Comparison of ENCODE assay signal across 22 mouse cellular contexts in the genomic region with DNA sequence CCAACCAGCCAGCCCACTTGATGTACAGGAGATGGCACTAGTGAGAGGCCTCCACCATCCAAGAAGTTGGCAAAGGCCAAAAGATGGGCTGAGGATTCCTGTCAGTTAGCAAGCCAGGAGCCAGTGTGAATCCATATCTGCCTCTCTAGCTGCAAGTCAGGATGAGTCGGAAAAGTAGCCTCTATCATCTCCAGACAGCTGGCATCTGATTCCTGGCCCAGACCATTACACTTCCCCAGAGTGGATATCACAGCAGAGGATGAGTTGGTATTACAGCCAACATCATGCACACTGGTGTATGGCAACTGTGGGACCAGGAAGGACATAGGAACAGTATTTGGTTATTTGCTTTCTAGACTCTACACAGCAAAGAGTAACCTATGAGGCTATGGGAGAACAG.
DNase-seq lines count a peak whose midpoint lies in the region; ATAC-seq and TF ChIP-seq lines count a peak whose summit lies in the region.
"Had no signal": no experiment of that assay in that cellular context is flagged by ENCODE, and none has a peak within 500 bp of the region (broad histone marks: within the 10 kb centered on the region; RNA-seq: fewer than 3 reads in every experiment).

No protein-coding gene starts in this region.

- no peak overlapping the region for H3K9ac ChIP-seq in hindbrain, postnatal 0 days (replicated peaks; ENCODE audit: low read length)
- H3K9ac ChIP-seq in hindbrain, embryonic 11.5 days (ENCODE audit: low read depth, low read length): no peak overlapping the region
- peak overlapping the region; percentile 42 for H3K9ac ChIP-seq in liver, embryonic 13.5 days
- no peak overlapping the region for H3K9ac ChIP-seq in stomach, embryonic 15.5 days
- H3K9ac ChIP-seq in hindbrain, embryonic 16.5 days (ENCODE audit: low read depth, low read length): no peak overlapping the region
- H3K9ac ChIP-seq: embryonic facial prominence, embryonic 12.5 days; limb, embryonic 12.5 days had no signal

- H3K4me2 ChIP-seq in hindbrain, postnatal 0 days (ENCODE audit: low read depth, low read length): no peak overlapping the region
- no peak overlapping the region for H3K4me2 ChIP-seq in hindbrain, embryonic 11.5 days (replicated peaks; ENCODE audit: low read depth, low read length)
- H3K4me2 ChIP-seq in liver, embryonic 13.5 days: peak overlapping the region; percentile 15; the same call in 1 of the 2 replicates
- no peak overlapping the region for H3K4me2 ChIP-seq in stomach, embryonic 15.5 days
- H3K4me2 ChIP-seq in hindbrain, embryonic 16.5 days (ENCODE audit: low read length): no peak overlapping the region
- H3K4me2 ChIP-seq: embryonic facial prominence, embryonic 12.5 days; heart, embryonic 11.5 days; limb, embryonic 12.5 days had no signal

- H3K4me3 ChIP-seq in hindbrain, postnatal 0 days (ENCODE audit: low read length): no peak overlapping the region
- H3K4me3 ChIP-seq in hindbrain, embryonic 11.5 days (ENCODE audit: low read depth, low read length): no peak overlapping the region
- H3K4me3 ChIP-seq in liver, embryonic 13.5 days (replicated peaks): no peak overlapping the region
- no peak overlapping the region for H3K4me3 ChIP-seq in stomach, embryonic 15.5 days (replicated peaks)
- no peak overlapping the region for H3K4me3 ChIP-seq in hindbrain, embryonic 16.5 days (ENCODE audit: low read length)
- H3K4me3 ChIP-seq: embryonic facial prominence, embryonic 12.5 days; limb, embryonic 12.5 days had no signal

- H3K27ac ChIP-seq in hindbrain, postnatal 0 days: no peak overlapping the region
- H3K27ac ChIP-seq in hindbrain, embryonic 11.5 days (ENCODE audit: low read depth, low read length): no peak overlapping the region
- H3K27ac ChIP-seq in liver, embryonic 13.5 days: peak overlapping the region; percentile 82
- no peak overlapping the region for H3K27ac ChIP-seq in stomach, embryonic 15.5 days
- no peak overlapping the region for H3K27ac ChIP-seq in hindbrain, embryonic 16.5 days (ENCODE audit: low read depth, low read length)
- H3K27ac ChIP-seq: embryonic facial prominence, embryonic 12.5 days; limb, embryonic 12.5 days had no signal

- no peaks in the 10 kb centered on the region for H3K9me3 ChIP-seq in hindbrain, postnatal 0 days (ENCODE audit: low read length)
- H3K9me3 ChIP-seq in hindbrain, embryonic 11.5 days (ENCODE audit: control insufficient read depth, low read length): no peaks in the 10 kb centered on the region
- no peaks in the 10 kb centered on the region for H3K9me3 ChIP-seq in liver, embryonic 13.5 days (replicated peaks)
- no peaks in the 10 kb centered on the region for H3K9me3 ChIP-seq in stomach, embryonic 15.5 days
- H3K9me3 ChIP-seq in hindbrain, embryonic 16.5 days (ENCODE audit: control insufficient read depth, low read length): no peaks in the 10 kb centered on the region
- H3K9me3 ChIP-seq: embryonic facial prominence, embryonic 12.5 days; limb, embryonic 12.5 days had no signal

- no peaks in the 10 kb centered on the region for H3K27me3 ChIP-seq in hindbrain, postnatal 0 days (ENCODE audit: insufficient read depth, low read length)
- H3K27me3 ChIP-seq in hindbrain, embryonic 11.5 days (ENCODE audit: control insufficient read depth, insufficient read depth, low read length): no peaks in the 10 kb centered on the region
- H3K27me3 ChIP-seq in liver, embryonic 13.5 days: no peaks in the 10 kb centered on the region
- H3K27me3 ChIP-seq in stomach, embryonic 15.5 days (replicated peaks): no peaks in the 10 kb centered on the region
- H3K27me3 ChIP-seq in hindbrain, embryonic 16.5 days (replicated peaks; ENCODE audit: control insufficient read depth, insufficient read depth, low read length): no peaks in the 10 kb centered on the region
- H3K27me3 ChIP-seq: embryonic facial prominence, embryonic 12.5 days; Patski had no signal

- no peak for DNase-seq in hindbrain, postnatal 0 days (ENCODE audit: low spot score)
- DNase-seq in hindbrain, embryonic 11.5 days (ENCODE audit: low spot score): no peak
- peak; percentile 37 for DNase-seq in liver, embryonic 13.5 days
- DNase-seq in embryo, embryonic 11 days: no peak
- DNase-seq: adrenal gland, postnatal 10 days; cerebellum, adult 8-10 months; cerebellum, postnatal 25 days; gastrocnemius, postnatal 25 days; heart, adult 11 months; kidney, adult 9 months; kidney, postnatal 10 days; layer of hippocampus, adult 9-11 months; lung, adult 18-20 months had no signal

- no peak for ATAC-seq in hindbrain, postnatal 0 days
- no peak for ATAC-seq in hindbrain, embryonic 11.5 days (ENCODE audit: low FRiP score)
- ATAC-seq in erythroblast, adult 5-6 weeks (replicated peaks; ENCODE audit: low FRiP score, poor library complexity, severe bottlenecking): peak; percentile 77
- peak; percentile 91 for ATAC-seq in liver, embryonic 13.5 days (ENCODE audit: low read depth)
- peak; percentile 70; the same call in 1 of the 2 replicates for ATAC-seq in stomach, embryonic 15.5 days (ENCODE audit: insufficient read depth, low FRiP score, low read depth)
- no peak for ATAC-seq in hindbrain, embryonic 16.5 days
- ATAC-seq: intestine, postnatal 0 days; lung, postnatal 0 days; Patski had no signal

- WGBS in hindbrain, postnatal 0 days: 73% methylated on average over 1 of the region's 1 CpGs
- 97% methylated on average over 1 of the region's 1 CpGs for WGBS in hindbrain, embryonic 11.5 days
- WGBS in liver, embryonic 13.5 days (ENCODE audit: insufficient replicate concordance): 57% methylated on average over 1 of the region's 1 CpGs
- 81% methylated on average over 1 of the region's 1 CpGs for WGBS in stomach, embryonic 15.5 days
- 69% methylated on average over 1 of the region's 1 CpGs for WGBS in hindbrain, embryonic 16.5 days

- no peaks in the 10 kb centered on the region for H3K36me3 ChIP-seq in hindbrain, postnatal 0 days (ENCODE audit: insufficient read depth, low read length)
- H3K36me3 ChIP-seq in hindbrain, embryonic 11.5 days (ENCODE audit: control insufficient read depth, insufficient read depth, low read length): no peaks in the 10 kb centered on the region
- no peaks in the 10 kb centered on the region for H3K36me3 ChIP-seq in liver, embryonic 13.5 days
- H3K36me3 ChIP-seq in stomach, embryonic 15.5 days: no peaks in the 10 kb centered on the region
- H3K36me3 ChIP-seq in hindbrain, embryonic 16.5 days (ENCODE audit: control insufficient read depth, insufficient read depth, low read length): no peaks in the 10 kb centered on the region
- H3K36me3 ChIP-seq: embryonic facial prominence, embryonic 12.5 days; limb, embryonic 12.5 days had no signal

- H3K4me1 ChIP-seq in hindbrain, postnatal 0 days (ENCODE audit: insufficient read depth, low read length): peaks cover 25% of the 10 kb centered on the region
- H3K4me1 ChIP-seq in hindbrain, embryonic 11.5 days (replicated peaks; ENCODE audit: control insufficient read depth, insufficient read depth, low read length): peaks cover 2% of the 10 kb centered on the region; the same call in 1 of the 2 replicates
- H3K4me1 ChIP-seq in liver, embryonic 13.5 days (replicated peaks): peaks cover 79% of the 10 kb centered on the region
- peaks cover 6% of the 10 kb centered on the region; the same call in 1 of the 2 replicates for H3K4me1 ChIP-seq in stomach, embryonic 15.5 days
- H3K4me1 ChIP-seq in hindbrain, embryonic 16.5 days (ENCODE audit: control insufficient read depth, insufficient read depth, low read depth, low read length): peaks cover 34% of the 10 kb centered on the region

- TF ChIP-seq CTCF in hindbrain, postnatal 0 days (IDR thresholded peaks at IDR 0.05; ENCODE audit: low read depth): 0 out of 2 replicates have a peak, but pooled peaks have one; percentile 11

Comparison
In these comparisons a context has a peak if more than half of its experiments do, and no peak if none do; other contexts are left out.
1. ATAC-seq: peak in erythroblast, adult 5-6 weeks (single experiment), liver, embryonic 13.5 days (single experiment) and stomach, embryonic 15.5 days (single experiment); none in hindbrain, postnatal 0 days (single experiment), hindbrain, embryonic 11.5 days (single experiment) and hindbrain, embryonic 16.5 days (single experiment).